Mouse (Mus musculus): ENCODE results near the gene Mxra7. TPM values are rescaled to one million over a fixed set of nuclear protein-coding genes. Genes with fewer than 3 reads are reported as not detected.

The Mxra7 gene
- polyA plus RNA-seq (2015; fragmentation: Nextera tagmentation; extraction: Ambion mirVana) = 29.5 and 34.3 TPM in 2 replicates

GRCm38 (mm10) chr11:116827534-116828165 is at the start of gene Mxra7:
Gene Mxra7, minus strand, starts transcription at chr11:116828046.

GRCm38 (mm10) chr11:116852891-116853511 is 25.2 kb upstream of the Mxra7 start, which contains the start of gene Srsf2:
Gene Srsf2, minus strand, starts transcription at chr11:116853094.

GRCm38 (mm10) chr11:116852291-116852890 is 24.5 kb upstream of the Mxra7 start, which contains the start of gene Mfsd11:
Gene Mfsd11, plus strand, starts transcription at chr11:116852440.

GRCm38 (mm10) chr11:116843261-116844233 is 15.7 kb upstream of the Mxra7 start, which contains the start of the genes Mettl23 and Jmjd6:
Gene Mettl23, plus strand, starts transcription at chr11:116843278.
Gene Jmjd6, minus strand, starts transcription at chr11:116843449.

DNA sequence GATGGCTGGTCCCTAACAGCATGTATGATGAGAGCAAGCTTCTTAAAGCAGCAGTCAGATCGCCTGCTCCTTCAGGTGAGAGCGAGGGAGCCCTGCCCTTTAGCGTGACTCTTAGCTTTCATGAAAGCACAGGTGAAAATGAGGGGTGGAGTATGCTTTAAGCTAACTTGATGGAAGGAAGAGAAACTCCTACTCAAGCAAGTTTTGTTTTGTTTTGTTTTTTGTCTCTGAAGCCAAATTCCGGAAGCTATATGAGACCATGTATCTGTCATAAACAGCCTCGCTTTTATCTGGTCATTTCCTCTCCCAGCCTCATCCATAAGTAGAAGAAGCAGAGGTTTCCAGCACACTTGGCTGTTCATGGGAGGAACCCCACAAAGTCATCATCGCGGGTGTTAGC is 52.4 kb downstream of the Mxra7 start, which contains the start of gene St6galnac1:
St6galnac1 (minus strand) TSS at position 101 of the 400 bp plus-strand sequence.

Other genes starting within 250 kb of the Mxra7 start
- 7.0 and 8.3 TPM in 2 replicates for gene Ube2o, start 246.6 kb downstream of the Mxra7 start, polyA plus RNA-seq (2015; fragmentation: Nextera tagmentation; extraction: Ambion mirVana)
- not detected in 2 replicates for gene Aanat, start 241.6 kb downstream of the Mxra7 start, polyA plus RNA-seq (2015; fragmentation: Nextera tagmentation; extraction: Ambion mirVana)
- 3.3 and 6.2 TPM in 2 replicates for gene Rhbdf2, start 201.0 kb downstream of the Mxra7 start, polyA plus RNA-seq (2015; fragmentation: Nextera tagmentation; extraction: Ambion mirVana)
- 2.0 and 2.1 TPM in 2 replicates for gene Prcd, start 174.5 kb downstream of the Mxra7 start, polyA plus RNA-seq (2015; fragmentation: Nextera tagmentation; extraction: Ambion mirVana)
- gene Cygb, start 173.7 kb downstream of the Mxra7 start, polyA plus RNA-seq (2015; fragmentation: Nextera tagmentation; extraction: Ambion mirVana) = 83.3 and 84.4 TPM in 2 replicates
- not detected in 2 replicates for gene St6galnac1, start 52.5 kb downstream of the Mxra7 start, polyA plus RNA-seq (2015; fragmentation: Nextera tagmentation; extraction: Ambion mirVana)
- 45.8 and 53.5 TPM in 2 replicates for gene Mettl23, start 15.2 kb upstream of the Mxra7 start, polyA plus RNA-seq (2015; fragmentation: Nextera tagmentation; extraction: Ambion mirVana)
- gene Jmjd6, start 15.4 kb upstream of the Mxra7 start, polyA plus RNA-seq (2015; fragmentation: Nextera tagmentation; extraction: Ambion mirVana) = 48.9 and 52.1 TPM in 2 replicates
- gene Mfsd11, start 24.4 kb upstream of the Mxra7 start, polyA plus RNA-seq (2015; fragmentation: Nextera tagmentation; extraction: Ambion mirVana) = 24.2 and 25.3 TPM in 2 replicates
- gene Srsf2, start 25.0 kb upstream of the Mxra7 start, polyA plus RNA-seq (2015; fragmentation: Nextera tagmentation; extraction: Ambion mirVana) = 340 and 411 TPM in 2 replicates
- gene Mgat5b, start 90.8 kb upstream of the Mxra7 start, polyA plus RNA-seq (2015; fragmentation: Nextera tagmentation; extraction: Ambion mirVana) = 0.29 TPM in 1 of 2 replicates, not detected in the other

Measured in urinary bladder, postnatal 0 days (tissue).